Mouse (Mus musculus) C2C12 (cell line): ENCODE results near the gene Naaladl2. TPM values are rescaled to one million over a fixed set of nuclear protein-coding genes. Genes with fewer than 3 reads are reported as not detected.

Experiments
- H3K27me3 ChIP-seq: one replicate; pipeline ENCODE4 v1.6.1; 2011; ENCODE audit not compliant: control insufficient read depth, insufficient read depth, insufficient read length
- H3K36me3 ChIP-seq: one replicate; pipeline ENCODE4 v1.6.1; 2011; ENCODE audit not compliant: control insufficient read depth, insufficient read depth
- H3K4me3 ChIP-seq: one replicate; pipeline ENCODE4 v1.5.1; 2011; ENCODE audit warnings: mild to moderate bottlenecking, control low read depth; ENCODE audit not compliant: poor library complexity, insufficient read depth, severe bottlenecking
- H3K79me2 ChIP-seq: one replicate; pipeline ENCODE4 v1.6.1; 2011; ENCODE audit not compliant: control insufficient read depth, insufficient read depth
- H3K79me3 ChIP-seq: one replicate; pipeline ENCODE4 v1.6.1; 2011; ENCODE audit warnings: low read depth, control low read depth
- H3ac ChIP-seq: one replicate; pipeline ENCODE3; 2011; ENCODE audit warnings: low read depth; ENCODE audit not compliant: control insufficient read depth, insufficient read length
- CEBPB ChIP-seq: IDR thresholded peaks from one replicate; pipeline ENCODE4 v1.6.1; 2011; ENCODE audit warnings: low read depth, mild to moderate bottlenecking, control low read depth, moderate library complexity
- CTCF ChIP-seq: IDR thresholded peaks from one replicate; pipeline ENCODE4 v1.5.1; 2011; ENCODE audit not compliant: control insufficient read depth, insufficient read depth, insufficient read length
- FOSL1 ChIP-seq: IDR thresholded peaks from one replicate; pipeline ENCODE4 v1.8.0; 2011; ENCODE audit warnings: mild to moderate bottlenecking, low read length; ENCODE audit not compliant: poor library complexity, insufficient read depth, severe bottlenecking
- MAX ChIP-seq: IDR thresholded peaks from one replicate; pipeline ENCODE4 v1.6.1; 2011; ENCODE audit warnings: mild to moderate bottlenecking, control low read depth
- MYOD1 ChIP-seq: IDR thresholded peaks from one replicate; pipeline ENCODE4 v1.6.1; 2011; ENCODE audit warnings: low read depth; ENCODE audit not compliant: control insufficient read depth, insufficient read length
- MYOG ChIP-seq: IDR thresholded peaks from one replicate; pipeline ENCODE4 v1.6.1; 2011; ENCODE audit not compliant: control insufficient read depth, insufficient read length; ENCODE audit errors: extremely low read depth
- USF1 ChIP-seq: IDR thresholded peaks from one replicate; pipeline ENCODE4 v1.6.1; 2011; ENCODE audit warnings: low read depth, mild to moderate bottlenecking, control low read depth, moderate library complexity
- polyA plus RNA-seq: library from polyadenylated mRNA; unstranded; fragments of >200 nt; fragmentation: generic; extraction: Trizol; gene quantifications from one replicate; pipeline ENCODE4 v1.2.1, GENCODE M21; 2012; ENCODE audit warnings: missing spikeins

Naaladl2 gene
- polyA plus RNA-seq, 1 experiment = not detected

GRCm38 (mm10) chr3:24690162-24690915 is 453.7 kb downstream of the Naaladl2 start:
- no peak overlapping the region for H3K4me3 ChIP-seq
- no peak overlapping the region for H3ac ChIP-seq
- no peak for TF ChIP-seq USF1
- TF ChIP-seq CTCF = no peak
- TF ChIP-seq CEBPB = peak; percentile 26
- no peaks in the 10 kb centered on the region for H3K27me3 ChIP-seq
- H3K79me3 ChIP-seq = no peaks in the 10 kb centered on the region
- H3K36me3 ChIP-seq = no peaks in the 10 kb centered on the region
- H3K79me2 ChIP-seq = no peaks in the 10 kb centered on the region

GRCm38 (mm10) chr3:24670500-24670899 is 473.6 kb downstream of the Naaladl2 start:
- H3K79me2 ChIP-seq = no peaks in the 10 kb centered on the region
- TF ChIP-seq MYOG (no peak), FOSL1 (no peak), MYOD1 (no peak), CEBPB (no peak), MAX (no peak), CTCF (no peak), USF1 (no peak)
- no peaks in the 10 kb centered on the region for H3K36me3 ChIP-seq
- no peaks in the 10 kb centered on the region for H3K27me3 ChIP-seq
- H3K4me3 ChIP-seq = no peak overlapping the region
- H3ac ChIP-seq = no peak overlapping the region
- H3K79me3 ChIP-seq = no peaks in the 10 kb centered on the region

GRCm38 (mm10) chr3:24668052-24668916 is 475.8 kb downstream of the Naaladl2 start:
- H3K27me3 ChIP-seq = no peaks in the 10 kb centered on the region
- TF ChIP-seq MYOG = no peak
- TF ChIP-seq CTCF = no peak
- TF ChIP-seq FOSL1 = no peak
- no peak for TF ChIP-seq USF1
- no peak for TF ChIP-seq MAX
- no peak for TF ChIP-seq MYOD1
- no peak for TF ChIP-seq CEBPB

GRCm38 (mm10) chr3:24665408-24665807 is 478.7 kb downstream of the Naaladl2 start:
- Histone ChIP-seq H3K36me3 (no peaks in the 10 kb centered on the region), H3K4me3 (no peak overlapping the region), H3K79me3 (no peaks in the 10 kb centered on the region), H3ac (no peak overlapping the region), H3K27me3 (no peaks in the 10 kb centered on the region), H3K79me2 (no peaks in the 10 kb centered on the region)
- no peak for TF ChIP-seq FOSL1
- no peak for TF ChIP-seq MYOG
- TF ChIP-seq MAX = no peak

More at GRCm38 (mm10) chr3:24668052-24668916, 475.8 kb downstream of the Naaladl2 start:
- Histone ChIP-seq H3ac (no peak overlapping the region), H3K36me3 (no peaks in the 10 kb centered on the region), H3K4me3 (no peak overlapping the region), H3K79me2 (no peaks in the 10 kb centered on the region), H3K79me3 (no peaks in the 10 kb centered on the region)

GRCm38 (mm10) chr3:24663749-24664148 is 480.3 kb downstream of the Naaladl2 start:
- H3K4me3 ChIP-seq = no peak overlapping the region
- H3ac ChIP-seq = no peak overlapping the region
- H3K79me2 ChIP-seq = no peaks in the 10 kb centered on the region
- H3K27me3 ChIP-seq = no peaks in the 10 kb centered on the region
- H3K36me3 ChIP-seq = no peaks in the 10 kb centered on the region
- TF ChIP-seq MYOG (no peak), CTCF (no peak), FOSL1 (no peak), MAX (no peak), CEBPB (no peak), USF1 (no peak), MYOD1 (no peak)
- no peaks in the 10 kb centered on the region for H3K79me3 ChIP-seq
